Mouse (Mus musculus): ENCODE measurements around the gene Man1a2.

Gene Man1a2

GRCm38 (mm10) chr3:100562455-100562854, 122.8 kb downstream of the Man1a2 start:
- DNase-seq: no peak

GRCm38 (mm10) chr3:100561561-100562175, 123.6 kb downstream of the Man1a2 start:
- no peak for DNase-seq

DNA sequence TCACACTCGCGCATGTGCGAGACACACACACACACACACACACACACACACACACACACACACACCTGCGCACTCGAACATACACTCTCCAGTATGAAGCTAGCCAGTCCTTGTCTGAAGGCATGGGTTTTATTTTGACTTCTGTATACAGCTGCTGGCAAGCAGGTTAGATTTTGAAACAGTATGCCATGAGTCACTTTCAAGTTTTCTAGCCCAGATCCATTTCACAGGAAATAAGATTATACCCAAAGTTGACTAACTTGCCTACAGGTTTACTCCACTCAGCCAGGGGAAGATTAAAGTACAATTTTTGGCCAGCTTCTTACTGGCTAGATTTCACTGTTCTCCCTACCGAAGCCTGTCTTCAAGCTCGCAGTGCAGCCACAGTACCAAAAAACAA, 125.9 kb downstream of the Man1a2 start:
- no peak for DNase-seq

DNA sequence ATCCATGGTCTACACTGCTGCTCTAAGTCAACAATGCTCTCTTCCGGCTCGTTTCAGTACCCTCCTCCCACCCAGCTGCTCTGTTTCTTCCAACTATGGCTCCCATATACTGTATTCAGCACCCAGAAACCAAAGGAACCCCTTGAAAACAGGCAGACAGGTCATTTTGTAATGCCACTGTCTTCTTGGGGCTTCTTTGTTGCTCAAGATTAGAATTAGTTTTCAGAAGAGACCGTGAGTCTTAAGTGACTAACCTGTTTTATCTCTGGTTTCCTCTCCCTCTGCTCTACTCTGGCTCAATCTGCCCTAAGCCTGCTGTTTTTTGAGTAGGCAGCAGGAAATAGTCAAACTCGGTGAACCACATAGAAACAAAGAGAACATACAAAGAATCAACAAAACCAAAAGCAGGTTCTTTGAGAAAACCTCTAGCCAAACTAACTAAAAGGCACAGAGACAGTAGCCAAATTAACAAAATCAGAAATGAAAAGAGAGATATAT, 127.0 kb downstream of the Man1a2 start:
- DNase-seq: no peak

DNA sequence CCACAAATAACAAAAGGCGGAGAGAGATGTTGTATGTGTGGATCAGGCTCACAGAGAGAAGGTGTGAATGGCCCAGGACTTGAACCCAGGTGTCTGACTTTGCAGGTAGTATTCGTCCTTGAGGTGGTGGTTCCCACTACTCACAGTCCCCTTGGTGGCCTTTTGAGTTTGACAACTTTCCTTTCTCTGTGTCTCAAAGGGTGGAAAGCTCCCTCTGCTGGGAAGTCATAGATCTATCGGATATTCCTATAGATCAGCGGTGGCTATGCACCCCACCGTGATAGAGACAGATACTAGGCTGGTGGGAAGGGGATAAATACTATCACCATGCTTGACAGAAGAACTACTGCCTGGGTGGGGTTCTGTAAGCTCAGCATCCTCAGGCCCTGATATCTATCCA, 130.5 kb downstream of the Man1a2 start:
- no peak for DNase-seq

DNA sequence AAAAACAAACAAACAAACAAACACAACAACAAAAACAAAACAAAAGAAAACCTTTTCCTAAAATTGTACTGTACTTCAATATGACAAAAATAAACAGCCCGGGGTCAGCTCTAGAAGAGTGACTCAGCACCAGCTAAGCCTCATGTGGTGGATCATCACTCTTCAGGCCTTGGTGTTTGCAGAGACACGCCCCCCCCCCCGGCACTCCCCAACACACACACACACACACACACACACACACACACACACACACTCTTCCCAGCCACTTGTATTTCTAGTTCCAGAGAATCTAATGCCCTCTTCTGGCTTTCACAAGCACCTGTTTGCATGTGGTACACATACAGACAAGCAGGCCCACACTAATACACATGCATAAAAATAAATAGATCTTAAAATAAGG, 133.1 kb downstream of the Man1a2 start:
- DNase-seq: no peak

GRCm38 (mm10) chr3:100547913-100548292, 137.4 kb downstream of the Man1a2 start:
- no peak for DNase-seq

DNA sequence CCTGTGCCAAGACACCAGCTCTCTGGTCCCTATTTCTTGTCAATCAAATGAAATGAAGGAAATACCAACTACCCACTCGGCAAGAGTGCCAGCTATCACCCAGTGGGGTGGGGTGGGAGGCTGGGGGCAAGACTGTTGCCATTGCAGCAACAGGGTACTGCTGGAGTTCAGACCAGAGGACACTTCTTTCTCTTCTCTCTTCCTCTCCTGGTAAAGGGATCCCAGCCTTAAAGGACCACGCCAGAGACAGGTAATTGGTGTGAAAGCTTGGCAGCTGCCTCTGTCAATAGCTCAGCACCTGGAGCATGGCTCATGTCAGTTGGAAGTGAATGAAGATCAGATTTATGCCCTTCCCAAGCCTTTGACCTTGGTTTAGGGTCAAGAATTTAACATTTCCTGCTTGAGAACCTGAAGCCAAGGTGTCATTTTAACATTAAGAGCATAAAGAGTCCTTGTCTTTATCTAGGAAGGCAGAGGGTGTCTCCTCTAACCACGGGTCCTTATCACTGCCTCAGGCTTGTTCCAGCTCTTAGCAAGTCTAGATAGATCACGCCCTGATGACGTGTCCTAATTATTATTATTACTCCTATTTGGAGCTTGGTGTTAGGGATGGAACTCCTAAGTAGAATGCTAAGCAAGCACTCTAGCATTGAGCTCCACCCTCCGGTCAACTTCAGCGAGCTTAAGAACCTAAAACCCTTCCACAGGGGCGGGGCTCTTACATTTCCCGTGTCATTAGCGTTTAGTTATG, 138.0 kb downstream of the Man1a2 start:
- no peak for DNase-seq

GRCm38 (mm10) chr3:100536686-100537085, 148.6 kb downstream of the Man1a2 start:
- no peak for DNase-seq

DNA sequence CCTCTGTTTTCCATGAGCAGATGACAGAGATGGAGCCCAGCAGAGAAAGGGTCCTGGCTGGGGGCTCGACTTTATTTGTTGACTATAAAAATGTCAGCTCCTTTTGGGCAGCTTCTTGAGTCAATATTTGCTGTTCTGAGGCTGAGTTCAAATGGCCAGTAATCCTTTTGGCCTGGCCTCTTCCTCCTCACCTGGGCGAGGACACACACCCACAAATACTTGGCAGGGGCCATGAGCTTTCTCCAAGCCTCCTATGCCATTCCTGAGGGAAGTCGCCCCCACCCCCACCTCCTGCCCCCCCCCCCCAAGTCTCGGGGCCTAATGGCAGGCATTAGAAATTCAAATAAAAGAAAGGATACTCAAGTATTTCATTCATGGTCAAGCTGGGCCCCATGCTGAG, 149.4 kb downstream of the Man1a2 start:
- DNase-seq: no peak

DNA sequence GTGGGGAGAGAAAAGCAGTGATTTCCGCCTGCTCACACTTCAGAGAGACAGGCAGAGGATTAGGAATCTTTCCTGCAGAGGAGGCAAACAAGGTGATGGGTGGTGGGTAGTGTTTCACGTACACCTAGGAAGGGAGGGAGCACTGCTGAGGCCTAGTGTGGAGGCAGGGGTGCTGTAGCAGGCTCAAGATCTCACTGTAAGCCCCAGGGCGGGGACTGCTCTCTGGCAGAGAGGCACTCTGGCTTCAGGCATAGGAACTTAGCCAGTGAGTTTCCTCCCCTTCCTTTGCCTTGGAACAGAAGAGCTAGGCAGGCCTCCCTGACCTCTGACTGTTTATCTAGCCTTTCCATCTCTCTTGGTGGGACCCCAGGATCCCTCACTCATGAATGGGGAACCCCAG, 150.0 kb downstream of the Man1a2 start:
- no peak for DNase-seq

DNA sequence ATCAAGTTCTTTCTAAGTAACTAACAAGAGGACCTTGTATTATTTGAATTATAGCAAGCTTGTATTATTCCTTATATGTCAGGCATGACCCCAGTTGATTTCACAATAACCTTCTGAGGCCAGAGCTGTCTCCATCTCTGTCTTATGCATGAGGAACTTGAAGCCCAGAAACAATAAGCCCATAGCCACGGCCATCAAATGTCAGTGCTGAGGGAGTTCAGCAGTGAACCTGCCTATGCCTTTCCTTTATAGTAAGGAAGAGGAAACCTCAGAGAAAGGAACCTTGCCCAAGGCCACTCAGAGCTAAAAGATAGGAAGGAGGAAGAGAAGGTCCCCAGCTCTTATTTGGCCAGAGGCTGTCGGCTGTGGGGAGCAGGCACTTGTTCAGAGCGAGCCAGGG, 150.9 kb downstream of the Man1a2 start:
- no peak for DNase-seq

GRCm38 (mm10) chr3:100533429-100533828, 151.9 kb downstream of the Man1a2 start:
- no peak for DNase-seq

DNA sequence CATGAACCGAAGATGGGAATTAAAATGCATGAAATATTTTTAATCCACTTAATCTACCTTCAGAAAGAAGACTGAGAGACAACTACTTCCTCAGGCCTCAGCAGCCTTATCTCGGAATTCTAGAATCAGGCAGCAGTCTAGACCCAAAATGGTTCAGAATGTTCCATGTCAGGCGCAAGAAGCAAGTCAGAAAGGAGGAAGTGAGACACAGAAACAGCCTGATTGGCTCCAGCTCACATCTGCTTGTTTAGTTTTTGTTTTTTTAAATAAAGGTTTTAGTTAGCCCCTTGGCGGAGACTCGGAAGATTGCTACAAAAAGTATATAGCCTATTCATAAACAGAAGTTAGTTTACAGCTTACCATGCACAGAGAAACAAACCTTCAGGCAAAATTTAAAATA, 154.4 kb downstream of the Man1a2 start:
- DNase-seq: no peak

DNA sequence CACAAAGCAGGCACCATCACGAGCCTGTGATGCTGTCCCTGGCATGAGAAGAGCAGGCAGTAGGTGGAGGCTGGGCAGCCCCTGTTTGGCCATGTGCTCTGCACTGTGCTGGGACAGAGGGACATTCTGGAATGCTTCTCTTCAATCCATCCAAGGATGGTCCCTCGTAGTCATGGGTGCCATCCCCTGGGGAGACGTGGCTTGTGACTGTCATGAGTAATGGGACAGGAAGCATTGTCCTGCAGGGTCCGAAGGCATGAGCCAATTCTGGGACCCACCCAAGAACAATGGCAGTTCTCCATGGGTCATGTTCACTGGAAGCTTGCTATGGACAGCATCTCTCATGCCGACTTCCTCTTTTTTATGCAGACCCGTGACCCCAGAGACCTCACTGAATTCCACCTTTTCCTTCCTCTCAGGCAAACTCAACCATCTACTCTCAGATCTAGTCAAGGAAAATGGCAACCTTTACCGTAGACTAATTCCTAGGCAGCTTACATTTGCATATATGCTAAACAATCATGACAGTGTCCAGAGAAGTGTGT, 155.0 kb downstream of the Man1a2 start:
- DNase-seq: no peak

- DNase-seq: no peak
Observed at GRCm38 (mm10) chr3:100522671-100523070, 162.6 kb downstream of the Man1a2 start.

- no peak for DNase-seq
Observed at GRCm38 (mm10) chr3:100521626-100522025, 163.7 kb downstream of the Man1a2 start.

- DNase-seq: no peak
Observed at GRCm38 (mm10) chr3:100515754-100516141, 169.6 kb downstream of the Man1a2 start.

DNA sequence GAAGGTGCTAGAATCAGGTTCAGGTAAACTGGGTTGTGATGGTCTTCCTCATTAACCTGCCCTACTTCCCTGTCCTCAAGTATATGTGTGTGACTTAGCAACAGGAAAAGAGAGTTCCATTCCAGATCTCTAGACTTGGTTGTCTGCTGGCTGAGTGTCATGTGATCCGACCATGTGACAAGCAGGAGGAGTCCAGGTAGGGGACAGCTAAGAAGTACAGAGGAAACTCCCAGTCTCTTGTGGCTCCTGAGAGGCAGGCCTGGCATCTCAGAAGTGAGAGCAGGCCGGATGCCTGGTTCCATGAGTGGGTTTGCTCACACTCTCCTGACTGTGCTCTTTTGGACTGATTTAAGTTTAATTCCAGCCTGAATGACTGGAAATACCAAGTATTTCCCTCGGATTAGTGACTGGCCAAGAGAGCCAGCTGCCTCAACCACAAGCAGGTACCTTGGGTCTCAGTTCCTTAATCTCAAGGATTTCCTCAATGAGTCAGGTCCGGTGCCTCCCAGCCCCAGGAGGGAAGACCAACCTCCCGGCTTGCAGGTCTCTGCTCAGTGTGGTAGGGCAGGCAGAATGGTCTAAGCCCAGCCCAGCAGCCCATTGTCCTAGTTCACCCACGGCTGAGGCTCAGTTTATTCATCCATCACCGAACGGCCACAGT, 170.1 kb downstream of the Man1a2 start:
- no peak for DNase-seq

All from cerebellum, postnatal 25 days (tissue).